Mouse (Mus musculus) right cerebral cortex, postnatal 4 days (tissue): Measurements from ENCODE around the gene Mgat5.

Experiments used
- DNase-seq: peaks from one replicate; pipeline ENCODE4 v3.0.0-alpha.2; 2022

Gene Mgat5

GRCm38 (mm10) chr1:127204817-127205485, at the start of gene Mgat5:
Mgat5 (plus strand) TSS chr1:127205015.
- peak; percentile 87 for DNase-seq

GRCm38 (mm10) chr1:127160118-127160760, 44.6 kb upstream of the Mgat5 start:
- no peak for DNase-seq

GRCm38 (mm10) chr1:127164589-127165160, 40.1 kb upstream of the Mgat5 start:
- no peak for DNase-seq

GRCm38 (mm10) chr1:127166521-127166920, 38.3 kb upstream of the Mgat5 start:
- no peak for DNase-seq

- no peak for DNase-seq
These were observed 37.2 kb upstream of the Mgat5 start for GRCm38 (mm10) chr1:127167586-127167985.

GRCm38 (mm10) chr1:127168205-127168604, 36.6 kb upstream of the Mgat5 start:
- no peak for DNase-seq

GRCm38 (mm10) chr1:127169516-127169915, 35.3 kb upstream of the Mgat5 start:
- no peak for DNase-seq

GRCm38 (mm10) chr1:127171361-127171760, 33.5 kb upstream of the Mgat5 start:
- no peak for DNase-seq

- no peak for DNase-seq
These were observed 31.4 kb upstream of the Mgat5 start for GRCm38 (mm10) chr1:127173448-127173847.

GRCm38 (mm10) chr1:127192396-127192795, 12.4 kb upstream of the Mgat5 start:
- no peak for DNase-seq

GRCm38 (mm10) chr1:127199186-127199585, 5.6 kb upstream of the Mgat5 start:
- no peak for DNase-seq

GRCm38 (mm10) chr1:127202360-127202759, 2.5 kb upstream of the Mgat5 start:
- DNase-seq, result no peak

- DNase-seq, result peak; percentile 25
These were observed 1.5 kb upstream of the Mgat5 start for GRCm38 (mm10) chr1:127203231-127203764.

- DNase-seq, result peak; percentile 39
These were observed 745 bp downstream of the Mgat5 start for GRCm38 (mm10) chr1:127205501-127206019.

- DNase-seq, result peak; percentile 47
These were observed 1.3 kb downstream of the Mgat5 start for GRCm38 (mm10) chr1:127206020-127206641.

GRCm38 (mm10) chr1:127206881-127207555, 2.2 kb downstream of the Mgat5 start:
- DNase-seq, result no peak

- DNase-seq, result no peak
These were observed 3.4 kb downstream of the Mgat5 start for GRCm38 (mm10) chr1:127208167-127208566.

- no peak for DNase-seq
These were observed 8.0 kb downstream of the Mgat5 start for GRCm38 (mm10) chr1:127212812-127213211.

GRCm38 (mm10) chr1:127213434-127213833, 8.6 kb downstream of the Mgat5 start:
- DNase-seq, result no peak

- DNase-seq, result no peak
These were observed 9.9 kb downstream of the Mgat5 start for GRCm38 (mm10) chr1:127214585-127215232.

- DNase-seq, result no peak
These were observed 12.2 kb downstream of the Mgat5 start for GRCm38 (mm10) chr1:127216979-127217378.

GRCm38 (mm10) chr1:127217665-127218064, 12.8 kb downstream of the Mgat5 start:
- no peak for DNase-seq
